Mouse (Mus musculus): Measurements from ENCODE around the gene Ankmy2. TPM values are rescaled to one million over a fixed set of nuclear protein-coding genes. Genes with fewer than 3 reads are reported as not detected.
"Not testable (repeated sequence)": the region's sequence is repeated elsewhere in the genome, so short reads cannot be mapped to it uniquely, and the experiment has no call there.

Gene Ankmy2
- total RNA-seq, 2 experiments from 2014 or later = 22.1 to 23.6 TPM

DNA sequence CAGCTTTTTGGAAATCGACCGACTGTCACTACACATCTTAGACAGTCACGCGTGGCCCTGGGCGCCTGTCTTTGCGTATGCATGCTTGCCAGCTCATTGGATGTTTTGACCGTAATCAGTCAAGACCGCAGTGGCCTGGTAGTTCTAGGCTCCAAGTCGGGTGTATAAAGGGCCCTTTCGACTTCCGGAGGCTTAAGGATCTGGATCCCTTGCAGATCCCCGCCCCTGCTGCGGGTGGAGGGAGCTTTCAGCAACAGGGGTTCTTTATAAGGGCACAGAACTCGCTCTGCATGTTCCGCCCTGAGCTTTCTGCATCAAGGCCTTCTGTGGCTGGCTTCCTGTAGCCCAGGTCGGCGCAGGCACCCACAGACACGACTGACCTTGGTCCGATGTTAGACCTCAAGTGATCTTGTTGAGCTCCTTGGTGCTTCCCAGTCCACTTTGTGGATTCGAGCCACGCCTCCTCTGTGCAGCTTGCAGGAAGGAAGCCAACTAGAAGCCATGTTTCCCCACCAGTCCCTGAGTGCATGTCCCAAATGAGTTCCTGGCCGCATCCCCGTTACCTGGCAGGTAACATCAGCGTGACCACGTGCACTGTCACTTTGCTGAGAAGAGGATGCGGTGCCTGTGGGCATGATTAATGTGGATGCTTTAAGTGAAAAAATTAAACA lies 859 bp downstream of the Ankmy2 start, which contains the start of gene Bzw2:
Gene Bzw2, minus strand, starts transcription at position 443 of the 671 bp plus-strand sequence.
- peak; percentile 72 for DNase-seq

DNA sequence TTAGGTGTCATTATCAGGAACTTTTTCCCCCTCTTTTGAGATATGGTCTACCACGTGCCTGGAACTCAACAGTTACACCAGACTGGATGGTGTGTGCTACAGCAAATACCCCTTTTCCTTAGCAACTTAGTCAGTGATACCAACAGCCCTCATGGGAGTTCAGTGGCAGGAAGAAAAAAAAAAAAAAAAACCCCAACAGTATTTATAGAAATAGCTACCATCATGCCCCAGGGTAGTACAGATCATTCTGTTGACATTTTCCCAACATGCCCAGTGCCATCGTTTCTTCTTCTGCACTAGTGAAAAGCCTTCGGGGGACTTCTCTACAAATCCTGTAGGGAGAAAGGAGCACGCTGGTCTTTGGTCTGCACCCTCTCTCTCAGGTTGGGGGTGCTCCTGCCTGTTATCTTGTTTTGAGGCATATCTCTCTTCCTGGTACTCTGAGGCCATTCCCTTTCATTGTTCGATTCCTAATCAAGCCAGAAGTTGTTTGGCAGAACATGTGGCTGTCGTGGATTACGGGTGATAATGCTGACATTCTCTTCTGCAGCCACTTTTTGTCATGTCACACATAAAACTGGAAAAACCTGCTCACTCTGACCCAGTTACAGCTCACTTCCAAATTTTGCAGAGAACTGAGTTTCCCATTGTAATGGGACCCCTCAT lies 7.3 kb downstream of the Ankmy2 start:
- DNase-seq = no peak

DNA sequence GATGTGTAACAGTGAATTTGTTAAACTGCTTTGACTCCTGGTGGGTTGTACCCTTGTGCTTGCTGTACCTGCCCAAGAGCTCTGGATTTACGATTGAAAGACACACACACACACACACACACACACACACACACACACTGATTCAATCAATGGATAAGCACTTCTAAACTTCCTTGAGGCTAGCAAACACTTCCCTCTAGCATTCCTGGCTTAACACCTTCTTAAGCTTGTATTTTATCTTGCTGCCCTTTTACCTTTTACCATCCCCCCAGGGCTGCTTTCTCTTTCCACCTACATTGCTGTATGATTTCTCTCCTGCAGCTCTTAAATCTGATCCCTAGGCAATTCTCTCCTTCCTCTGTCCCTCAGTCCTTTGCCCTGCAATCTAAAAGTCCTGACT lies 8.4 kb downstream of the Ankmy2 start:
- no peak for DNase-seq

- DNase-seq = no peak
Observed at GRCm38 (mm10) chr12:36177227-36177626, 20.3 kb downstream of the Ankmy2 start.

DNA sequence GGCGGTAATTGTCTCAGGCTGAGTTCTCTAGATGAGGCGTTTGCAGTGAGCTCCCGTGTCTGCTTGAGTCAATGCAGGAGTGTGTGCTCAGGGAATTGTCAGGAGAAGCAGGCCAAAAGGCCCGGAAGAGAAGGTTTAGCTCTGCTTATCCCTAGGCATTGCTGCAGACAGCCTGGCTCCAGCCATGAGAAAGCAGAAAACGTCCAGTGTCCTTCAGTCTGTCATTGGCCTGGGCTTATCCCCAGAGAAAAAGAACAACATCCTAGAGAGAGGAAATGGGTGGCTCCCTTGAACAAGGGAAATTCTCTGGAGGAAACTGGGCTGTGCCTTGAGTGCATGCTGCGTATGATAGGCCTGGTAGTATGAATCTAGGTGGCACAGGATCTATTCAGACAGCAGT lies 25.7 kb downstream of the Ankmy2 start:
- DNase-seq = peak; percentile 25

DNA sequence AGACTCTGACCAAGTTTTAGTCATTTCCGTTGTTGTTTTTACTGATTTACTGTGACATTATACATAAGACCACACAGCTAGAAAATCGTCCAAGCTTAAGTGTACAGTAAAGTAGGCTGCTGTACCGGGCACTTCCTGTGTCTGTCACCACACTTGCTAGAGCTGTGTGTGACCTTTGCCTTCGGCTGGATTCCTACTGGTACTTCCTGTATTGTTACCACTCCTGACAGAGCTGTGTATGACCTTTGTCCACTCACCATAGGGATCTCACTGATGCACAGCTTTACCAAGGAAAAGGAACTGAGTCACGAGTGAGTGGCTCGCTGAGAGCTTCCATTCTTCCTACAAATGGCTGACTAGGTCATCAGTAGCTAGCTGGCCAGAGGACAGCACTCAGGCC lies 30.2 kb downstream of the Ankmy2 start:
- no peak for DNase-seq

- DNase-seq = no peak
Observed at GRCm38 (mm10) chr12:36189610-36190009, 32.7 kb downstream of the Ankmy2 start.

- no peak for DNase-seq
Observed at GRCm38 (mm10) chr12:36190343-36190742, 33.4 kb downstream of the Ankmy2 start.

DNA sequence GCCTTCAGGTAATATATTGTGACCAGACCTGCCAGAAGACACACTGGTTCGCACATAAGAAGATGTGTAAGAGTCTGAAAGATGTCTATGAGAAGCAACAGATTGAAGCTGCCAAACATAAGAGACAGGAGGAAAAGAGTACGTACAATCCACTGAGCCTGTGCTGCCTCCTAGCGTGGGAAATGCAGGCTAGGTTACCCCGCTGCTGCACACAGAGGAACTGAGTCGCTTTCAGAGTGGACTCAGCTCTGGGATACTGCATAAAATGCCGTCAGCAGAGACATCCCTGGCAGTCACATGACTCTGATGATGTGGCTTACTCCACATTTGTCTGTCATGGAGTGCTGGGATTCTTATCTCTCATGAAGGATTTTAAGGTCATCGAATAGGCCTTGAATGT lies 38.1 kb downstream of the Ankmy2 start:
- no peak for DNase-seq

DNA sequence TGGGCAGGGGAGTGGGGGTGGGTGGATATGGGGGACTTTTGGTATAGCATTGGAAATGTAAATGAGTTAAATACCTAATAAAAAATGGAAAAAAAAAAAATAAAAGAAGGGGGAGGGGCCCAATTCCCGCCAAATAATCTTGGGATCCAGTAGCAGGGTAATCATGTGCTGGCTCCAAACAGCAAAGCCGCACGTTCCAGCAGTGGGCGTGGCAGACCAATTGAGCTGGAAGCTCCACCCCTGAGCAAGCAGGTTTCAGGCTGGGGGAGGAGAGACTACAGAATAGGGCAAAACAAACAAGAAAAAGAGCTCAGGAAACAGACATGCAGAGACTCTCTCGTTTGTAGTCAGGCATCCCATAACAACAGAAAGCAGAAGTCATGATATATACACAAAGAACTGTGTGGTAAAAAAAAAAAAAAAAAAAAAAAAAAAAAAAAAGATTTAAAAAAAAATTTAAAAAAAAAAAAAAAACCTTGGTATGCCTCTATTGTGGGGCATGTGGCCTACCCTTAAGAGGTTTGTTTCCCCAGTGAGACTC lies 48.7 kb downstream of the Ankmy2 start:
- DNase-seq = not testable (repeated sequence)

- DNase-seq = peak; percentile 63
Observed at GRCm38 (mm10) chr12:36207072-36207799, 50.3 kb downstream of the Ankmy2 start.

DNA sequence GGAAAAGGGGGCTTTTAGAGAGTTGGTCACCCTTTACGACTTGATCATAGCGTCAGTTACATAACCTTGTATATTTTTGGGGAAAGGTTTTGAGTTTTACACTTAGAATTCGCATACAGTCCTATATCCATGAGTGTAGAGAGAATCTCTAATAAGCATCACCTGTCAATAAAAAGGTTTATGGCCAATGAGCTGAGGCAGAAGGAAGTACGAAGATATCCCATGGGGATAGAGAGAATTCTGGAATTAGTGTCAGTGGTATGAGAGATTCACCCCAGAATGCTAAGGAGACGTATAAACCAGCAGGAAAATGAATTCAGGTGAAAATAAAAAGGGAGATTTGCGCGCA lies 50.9 kb downstream of the Ankmy2 start:
- no peak for DNase-seq

DNA sequence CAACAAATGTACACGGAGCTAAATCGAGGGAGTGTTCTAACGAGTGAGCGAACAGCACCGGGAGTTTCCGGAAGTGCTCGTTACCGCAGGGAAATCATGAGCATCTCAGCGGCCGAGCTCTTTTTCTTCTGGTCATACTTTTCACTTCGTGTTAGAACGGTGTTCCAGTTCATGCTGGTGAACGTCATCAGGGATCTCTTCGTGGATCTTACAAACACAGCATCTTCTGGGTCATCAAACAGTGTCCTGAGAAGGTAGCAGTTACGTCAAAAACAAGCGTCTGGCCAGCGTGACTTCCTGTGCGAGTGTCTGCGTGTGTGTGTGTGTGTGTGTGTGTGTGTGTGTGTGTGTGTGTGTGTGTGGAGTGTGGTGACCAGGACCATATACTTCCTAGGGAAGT lies 51.5 kb downstream of the Ankmy2 start:
- no peak for DNase-seq

- no peak for DNase-seq
Observed at GRCm38 (mm10) chr12:36210096-36210495, 53.2 kb downstream of the Ankmy2 start.

- no peak for DNase-seq
Observed at GRCm38 (mm10) chr12:36214389-36215148, 57.7 kb downstream of the Ankmy2 start.

DNA sequence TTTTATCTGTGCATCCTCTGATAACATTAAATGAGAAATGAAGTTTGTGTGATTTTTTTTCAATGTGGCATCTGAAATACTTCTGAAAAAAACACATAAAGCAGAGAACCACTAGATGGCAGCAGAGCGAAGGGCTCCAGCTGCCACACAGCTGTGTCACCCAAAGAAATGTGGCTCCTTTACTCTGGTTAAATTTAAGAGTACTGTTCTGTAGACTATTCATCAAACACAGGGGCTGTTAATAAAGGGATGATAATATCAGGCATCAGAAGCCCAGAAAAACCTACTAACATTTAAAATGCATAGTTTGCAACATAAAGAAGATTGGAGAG lies 58.2 kb downstream of the Ankmy2 start:
- DNase-seq = peak; percentile 53

- DNase-seq = no peak
Observed at GRCm38 (mm10) chr12:36216230-36216629, 59.3 kb downstream of the Ankmy2 start.

DNA sequence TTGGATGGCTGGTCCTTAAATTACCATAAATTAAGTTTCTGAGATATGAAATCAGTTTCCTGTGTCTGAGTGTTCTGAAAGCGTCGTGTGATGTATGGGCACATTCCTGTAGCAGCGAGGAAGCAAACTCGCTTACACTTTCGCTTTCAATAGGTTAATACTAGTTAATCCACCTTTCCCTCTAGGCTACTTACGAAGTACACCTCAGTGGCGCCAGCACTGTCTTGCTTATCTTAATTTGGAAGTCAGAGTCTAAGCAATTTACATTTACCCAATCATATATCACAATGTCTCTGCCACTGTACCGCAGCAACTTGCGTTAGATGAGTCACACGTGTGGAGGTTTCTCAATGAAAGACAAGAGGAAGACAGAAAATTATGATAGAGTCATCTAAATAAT lies 60.0 kb downstream of the Ankmy2 start:
- DNase-seq = no peak

GRCm38 (mm10) chr12:36224392-36224791 lies 67.5 kb downstream of the Ankmy2 start:
- DNase-seq = peak; percentile 17

GRCm38 (mm10) chr12:36231386-36231785 lies 74.5 kb downstream of the Ankmy2 start:
- no peak for DNase-seq

DNA sequence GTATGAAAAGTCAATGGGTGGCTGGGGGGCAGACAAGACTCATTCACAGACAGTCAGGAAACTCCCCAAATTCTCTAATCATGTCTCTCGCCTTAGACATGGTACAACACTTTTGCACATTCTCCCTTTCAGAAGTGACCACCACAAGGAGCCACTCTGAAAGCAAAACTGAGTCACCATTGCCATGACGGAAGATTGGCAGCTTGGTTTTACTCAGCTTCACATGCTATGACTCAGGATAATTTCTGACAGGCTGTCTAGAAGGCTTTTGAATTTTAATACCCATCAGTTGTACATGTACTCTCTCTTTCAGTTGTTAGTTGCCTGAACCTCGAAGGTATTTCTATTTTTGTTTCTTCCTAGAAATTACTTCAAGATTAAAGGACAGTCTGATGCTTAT lies 84.3 kb downstream of the Ankmy2 start:
- DNase-seq = no peak
